Mouse (Mus musculus) erythroblast, adult 5-6 weeks (primary cell): ENCODE results near the gene Fam196b. TPM values are rescaled to one million over a fixed set of nuclear protein-coding genes. Genes with fewer than 3 reads are reported as not detected.

Source experiments
- ATAC-seq: replicated peaks from 2 replicates; pipeline ENCODE4 v1.8.0; 2016; ENCODE audit warnings: moderate number of reproducible peaks, mild to moderate bottlenecking, moderate TSS enrichment, inconsistent platforms; ENCODE audit not compliant: poor library complexity, low FRiP score, severe bottlenecking
- total RNA-seq, 2 experiments: library from RNA; stranded (forward) in 1 of 2; stranded (reverse) in 1 of 2; fragments of 150-400 nt in 1 of 2; fragments of 200-764, 138-1000 nt in 1 of 2; gene quantifications; 2 replicates each; pipeline versions ENCODE4 v1.2.3 to v1.2.4; 2015 to 2017; ENCODE audit warnings: low replicate concordance in 2 of 2

Gene Fam196b
- total RNA-seq, 2 experiments from 2014 or later = not detected

DNA sequence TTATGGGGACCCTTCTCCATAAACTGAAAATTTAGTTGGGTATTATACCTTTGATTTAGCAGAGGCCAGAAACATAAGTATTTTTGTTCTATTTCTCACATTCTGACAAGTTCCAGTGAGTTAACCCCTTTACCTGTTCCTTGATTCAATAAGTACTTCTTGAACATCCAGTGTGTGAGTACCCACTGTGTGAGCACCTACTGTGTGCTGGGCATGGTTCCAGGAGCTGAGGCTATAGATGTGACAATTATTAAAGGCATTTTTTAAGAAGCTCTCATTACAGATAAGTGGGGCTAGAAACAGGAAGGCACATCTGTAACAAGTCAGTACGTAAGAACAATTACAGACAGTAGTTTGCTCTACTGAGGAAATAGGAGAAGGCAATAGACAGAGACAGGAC is 4.7 kb downstream of the Fam196b start:
- ATAC-seq = no peak

DNA sequence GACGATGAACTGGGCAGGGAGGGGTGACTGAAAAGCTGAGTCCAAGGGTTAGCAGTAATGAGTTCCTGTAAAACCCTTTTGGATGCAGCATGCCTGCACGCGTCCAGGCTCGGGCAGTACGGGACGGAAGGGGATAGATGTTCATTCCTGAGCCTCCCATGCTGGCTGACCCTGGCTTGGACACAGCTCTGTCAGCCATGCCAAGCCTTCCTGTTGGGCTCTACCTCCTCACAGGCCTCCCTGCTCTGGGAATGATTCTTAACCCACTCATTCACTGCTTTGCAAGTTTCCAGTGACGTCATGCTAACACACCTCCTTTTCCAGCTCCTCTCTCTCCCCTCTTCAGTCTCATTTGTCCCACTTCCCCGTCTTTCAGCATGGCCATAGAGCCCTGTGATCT is 9.0 kb downstream of the Fam196b start:
- no peak for ATAC-seq

DNA sequence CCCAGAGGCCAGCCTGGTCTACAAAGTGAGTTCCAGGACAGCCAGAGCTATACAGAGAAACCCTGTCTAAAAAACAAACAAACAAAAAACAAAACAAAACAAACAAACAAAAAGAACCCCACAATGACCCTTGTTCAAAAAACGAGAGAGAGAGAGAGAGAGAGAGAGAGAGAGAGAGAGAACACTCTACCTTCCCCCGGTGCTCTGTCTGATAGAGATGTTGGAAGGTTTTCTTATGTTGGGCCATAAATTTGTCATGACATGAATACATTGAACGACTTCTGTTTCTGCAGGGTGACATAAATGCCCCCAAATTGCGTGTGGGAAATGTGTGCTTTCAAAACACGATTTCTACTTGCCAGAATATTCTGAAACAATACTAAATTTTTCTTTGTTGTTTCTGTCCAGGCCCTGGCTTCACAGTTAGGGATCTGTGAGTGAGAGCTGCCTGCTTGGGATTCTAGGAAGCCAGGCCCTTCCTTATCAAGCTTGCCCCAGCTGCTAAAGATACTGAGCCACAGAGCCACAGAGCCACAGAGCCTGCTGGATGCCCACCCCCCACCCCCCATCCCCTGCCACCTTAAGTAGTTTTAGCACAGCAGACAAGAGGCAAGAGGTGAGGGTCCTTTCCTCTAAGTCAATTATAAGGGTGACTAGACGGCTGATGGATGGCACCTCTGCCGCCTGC is 17.9 kb downstream of the Fam196b start:
- ATAC-seq = no peak

DNA sequence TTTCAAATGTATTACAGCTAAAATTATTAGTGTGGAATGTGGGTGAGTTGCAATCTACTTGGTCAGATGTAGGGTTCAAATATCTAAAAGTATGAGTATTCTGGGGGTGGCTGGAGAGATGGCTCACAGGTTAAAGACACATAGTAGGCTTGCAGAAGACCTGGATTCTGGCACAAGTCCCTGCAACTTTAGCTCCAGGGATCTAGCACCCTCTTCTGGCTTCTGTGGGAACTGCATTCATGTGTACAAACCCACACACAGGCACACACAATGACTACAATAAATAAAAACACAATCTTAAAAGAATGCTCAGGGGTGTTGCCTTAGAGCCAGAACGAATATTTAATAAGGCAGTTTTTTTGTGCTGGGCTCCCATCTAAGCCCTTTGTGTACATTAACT is 23.3 kb downstream of the Fam196b start:
- no peak for ATAC-seq

DNA sequence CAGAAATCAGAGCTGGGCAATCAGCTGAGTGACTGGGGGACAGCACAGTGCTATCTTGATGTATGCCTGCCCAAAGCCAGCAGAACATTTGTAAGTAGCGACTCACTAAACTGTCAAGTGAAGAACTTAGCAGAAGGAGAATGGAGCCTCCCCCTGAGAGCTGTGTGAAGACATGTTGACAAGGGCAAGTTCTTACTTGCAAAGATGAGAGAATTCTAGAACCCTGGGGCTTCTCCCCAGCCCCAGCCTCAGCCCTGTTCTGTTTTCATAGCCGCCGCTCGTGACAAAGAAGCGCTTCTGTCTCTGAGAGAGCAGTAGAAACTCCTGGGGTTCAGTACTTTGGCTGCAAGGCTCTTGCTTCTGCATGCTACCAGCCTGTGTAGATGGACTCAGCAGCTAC is 25.1 kb downstream of the Fam196b start:
- ATAC-seq = no peak

DNA sequence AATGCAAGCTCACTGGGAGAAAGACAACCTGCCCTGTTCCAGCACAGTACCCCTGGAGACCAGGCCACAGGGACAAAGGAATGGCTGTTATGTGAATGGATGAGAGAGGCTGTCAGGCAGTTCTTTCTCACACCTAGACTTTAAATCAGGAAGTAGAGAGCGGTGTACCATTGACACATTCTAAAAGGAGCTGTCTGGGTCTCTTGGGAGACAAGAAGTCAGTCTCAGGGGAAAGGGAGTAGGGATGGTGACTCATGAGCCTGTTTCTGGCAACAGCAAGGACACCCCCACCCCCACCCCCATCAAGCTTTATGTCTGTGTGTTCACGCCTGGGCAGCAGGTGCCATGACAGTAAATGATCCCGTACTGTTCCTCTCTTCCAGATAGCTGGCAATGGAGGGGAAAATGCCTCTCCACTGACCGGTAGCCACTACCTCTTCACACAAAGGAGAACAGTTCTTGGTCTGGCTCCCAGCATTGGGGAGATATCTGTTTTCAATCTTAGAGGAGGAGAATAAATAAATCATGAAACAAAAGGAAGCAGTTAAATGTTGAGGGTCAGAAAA is 29.2 kb downstream of the Fam196b start:
- no peak for ATAC-seq

DNA sequence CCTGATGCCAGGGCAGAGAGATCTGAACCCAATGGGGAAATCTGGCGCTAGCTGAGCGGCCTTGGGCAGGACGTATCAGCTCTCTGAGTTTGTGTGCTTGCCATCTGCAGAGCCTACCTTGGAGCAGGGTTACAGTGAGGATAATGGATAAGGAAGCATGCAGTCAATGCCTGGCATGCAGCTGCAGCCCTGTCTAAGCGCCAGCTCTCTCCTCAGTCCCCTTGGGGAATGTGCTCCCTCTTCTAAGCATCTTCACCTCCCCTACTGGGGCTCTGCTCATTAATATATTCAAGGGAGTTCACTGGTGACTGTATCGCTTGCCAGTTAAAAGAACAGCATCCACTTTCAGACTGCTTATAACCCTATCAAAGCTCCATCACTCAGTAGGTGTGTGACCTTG is 29.7 kb downstream of the Fam196b start:
- no peak for ATAC-seq

DNA sequence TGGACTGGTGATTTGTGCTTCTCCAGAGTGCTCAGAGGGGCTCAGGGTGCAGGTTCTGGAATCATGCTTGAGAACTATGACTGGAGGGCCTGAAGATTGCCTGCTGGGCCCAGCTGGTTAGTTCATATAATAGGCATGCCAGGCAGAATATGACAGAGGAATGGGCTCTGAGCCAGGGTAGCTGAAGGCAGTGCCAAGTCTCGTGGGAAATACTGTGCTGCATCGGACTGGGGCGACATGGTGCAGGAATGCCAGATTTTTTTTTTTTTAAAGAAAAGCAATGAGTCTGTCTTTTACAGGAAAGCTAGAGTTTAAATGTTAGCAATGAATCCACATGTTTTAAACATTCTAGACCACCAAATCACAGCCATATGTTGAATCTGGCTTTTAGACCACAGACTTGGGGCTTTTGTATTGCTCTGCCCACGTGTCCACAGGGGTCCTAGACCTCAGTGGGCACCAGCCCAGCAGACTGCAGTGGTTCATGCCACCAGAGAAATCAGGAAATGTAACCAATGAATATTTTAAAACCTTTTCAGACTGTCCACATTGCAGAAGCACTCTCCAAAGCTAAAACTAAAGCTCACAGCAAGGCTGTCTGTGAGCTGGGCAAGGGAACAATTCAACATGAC is 33.8 kb downstream of the Fam196b start:
- ATAC-seq = no peak

DNA sequence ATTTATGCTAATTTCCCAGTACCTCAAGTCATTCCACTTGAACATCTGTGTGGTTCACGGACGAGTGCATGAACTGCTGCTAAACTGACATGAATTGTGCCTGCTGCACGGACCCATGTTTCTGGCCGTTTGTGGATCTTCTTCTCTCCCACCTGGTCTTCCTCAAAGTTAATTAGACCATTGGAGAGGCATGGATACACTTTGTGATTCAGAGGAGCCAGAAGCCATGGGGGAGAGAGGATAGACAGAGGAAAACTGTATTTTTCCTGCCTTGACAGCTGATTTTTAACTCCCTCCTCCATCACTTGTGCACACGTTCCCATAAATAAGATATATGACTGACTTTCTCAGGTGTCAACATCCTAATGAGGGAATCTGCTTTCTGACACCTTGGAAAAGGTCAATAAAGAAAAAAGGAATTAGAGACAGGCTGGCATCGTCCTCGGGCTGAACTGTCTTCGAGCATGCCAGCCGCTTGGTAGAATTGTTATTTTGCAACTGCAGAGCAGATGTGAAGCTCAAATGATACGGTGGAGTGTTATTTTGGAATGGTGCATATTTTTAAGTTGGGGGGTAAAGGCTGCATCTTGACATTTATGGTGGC is 34.9 kb downstream of the Fam196b start:
- ATAC-seq = no peak

DNA sequence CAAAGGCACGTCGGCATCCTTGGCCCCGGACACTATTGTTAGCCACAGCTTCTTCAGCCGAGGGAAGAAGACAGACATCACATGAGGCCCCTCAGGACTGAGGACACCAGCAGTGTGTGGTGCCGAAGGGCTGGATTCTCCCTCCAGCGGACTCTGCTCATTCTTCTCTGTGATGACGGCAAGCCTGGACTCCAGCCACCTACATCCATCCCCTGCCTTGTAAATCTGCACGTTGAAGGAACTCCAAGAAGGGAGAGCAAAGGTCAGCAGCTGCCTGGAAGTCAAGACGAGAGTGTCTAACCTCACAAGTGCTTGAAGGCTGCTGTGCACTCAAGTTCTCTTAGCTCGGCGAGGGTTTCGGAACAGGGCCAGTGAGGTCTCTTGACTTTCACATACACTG is 40.8 kb downstream of the Fam196b start:
- ATAC-seq = no peak

DNA sequence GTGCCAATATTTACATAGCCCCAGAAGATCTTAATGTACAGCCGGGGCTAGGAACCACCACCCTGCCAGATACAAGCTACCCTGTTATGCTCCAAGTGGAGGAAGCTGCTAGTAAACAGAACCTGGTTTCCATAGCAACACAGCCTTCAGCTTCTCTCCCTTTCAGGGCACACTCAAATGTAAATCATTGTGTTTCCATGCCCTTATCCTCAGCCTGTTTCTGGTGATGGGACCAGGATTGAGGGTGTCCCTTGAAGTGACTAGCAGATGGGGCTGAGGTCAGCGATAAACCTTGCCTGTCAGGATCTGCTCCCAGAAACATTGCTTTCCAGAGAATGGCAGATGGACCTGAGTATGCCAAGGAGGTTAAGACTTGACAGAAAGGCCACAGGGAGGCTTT is 41.5 kb downstream of the Fam196b start:
- ATAC-seq = no peak

DNA sequence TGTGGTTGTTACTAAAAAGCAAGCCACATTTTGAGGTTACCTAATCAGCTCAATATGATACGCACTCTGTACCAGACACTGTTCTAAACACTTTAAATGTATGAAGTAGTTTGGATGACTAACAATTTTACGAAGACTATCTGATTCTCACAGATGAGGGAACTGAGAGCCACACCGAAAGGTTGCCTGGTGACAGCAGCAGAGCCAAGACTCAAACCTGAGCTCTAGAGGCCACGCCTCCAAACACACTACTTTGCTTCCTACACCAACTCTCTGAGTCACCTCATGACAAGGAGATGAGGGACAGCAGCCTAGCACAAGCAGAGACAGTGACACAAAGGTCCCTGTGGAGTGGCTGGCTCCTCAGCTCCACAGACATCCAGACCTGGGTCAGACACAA is 57.6 kb downstream of the Fam196b start:
- ATAC-seq = no peak

DNA sequence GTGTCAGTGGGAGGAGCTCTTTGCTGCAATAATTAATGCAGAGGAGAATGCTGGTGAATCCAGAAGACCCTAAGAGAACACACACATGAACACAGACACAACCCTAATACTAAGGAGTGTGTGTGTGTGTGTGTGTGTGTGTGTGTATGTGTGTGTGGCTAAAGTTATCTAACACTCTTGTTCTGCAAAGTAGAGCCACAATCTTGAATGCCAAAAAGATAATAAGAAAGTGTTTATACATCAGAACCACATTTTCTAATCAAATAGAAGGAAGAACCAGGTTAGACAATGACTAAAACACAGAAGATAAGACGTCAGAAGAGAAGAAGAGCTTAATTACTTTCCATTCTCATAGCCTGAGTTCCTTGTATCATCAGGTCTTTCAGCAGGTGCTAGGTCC is 60.9 kb downstream of the Fam196b start:
- no peak for ATAC-seq

DNA sequence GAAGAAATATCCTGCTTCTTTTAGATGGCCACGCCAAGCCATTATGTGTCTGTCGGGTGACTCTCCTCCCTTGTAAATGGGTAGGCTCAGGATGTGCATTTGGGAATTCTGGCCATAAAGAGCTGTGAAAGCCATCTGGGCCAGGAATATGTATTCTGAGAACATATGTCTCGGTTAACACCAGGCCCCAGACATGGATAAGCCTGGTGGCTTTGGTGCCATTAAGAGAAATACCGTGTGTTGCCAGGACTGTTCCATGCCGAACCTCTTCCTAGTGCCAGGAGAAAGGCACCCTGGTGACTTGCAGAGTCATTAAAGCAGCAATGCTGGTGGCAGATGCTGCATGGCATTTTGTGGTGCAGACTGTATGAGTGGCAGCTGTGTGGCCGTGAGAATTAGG is 63.0 kb downstream of the Fam196b start:
- no peak for ATAC-seq

DNA sequence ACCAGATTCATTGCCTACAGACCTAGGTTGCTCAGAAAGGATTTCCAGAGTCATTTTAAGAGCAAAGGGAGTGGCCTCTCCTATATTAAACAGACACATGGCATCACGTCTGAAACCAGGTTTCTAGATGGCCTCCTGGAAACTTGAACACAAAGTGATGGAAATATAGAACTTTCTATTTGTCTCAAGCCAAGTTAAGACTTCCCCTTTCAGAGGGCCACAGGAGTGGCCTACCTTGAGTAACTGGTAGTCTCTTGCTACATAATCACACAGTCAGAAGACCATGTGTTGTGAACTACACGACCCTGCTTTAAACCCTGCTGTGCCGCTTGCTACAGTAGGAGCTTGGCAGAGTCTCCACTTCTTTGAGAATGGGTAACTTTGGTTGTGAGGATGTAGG is 68.9 kb downstream of the Fam196b start:
- no peak for ATAC-seq

DNA sequence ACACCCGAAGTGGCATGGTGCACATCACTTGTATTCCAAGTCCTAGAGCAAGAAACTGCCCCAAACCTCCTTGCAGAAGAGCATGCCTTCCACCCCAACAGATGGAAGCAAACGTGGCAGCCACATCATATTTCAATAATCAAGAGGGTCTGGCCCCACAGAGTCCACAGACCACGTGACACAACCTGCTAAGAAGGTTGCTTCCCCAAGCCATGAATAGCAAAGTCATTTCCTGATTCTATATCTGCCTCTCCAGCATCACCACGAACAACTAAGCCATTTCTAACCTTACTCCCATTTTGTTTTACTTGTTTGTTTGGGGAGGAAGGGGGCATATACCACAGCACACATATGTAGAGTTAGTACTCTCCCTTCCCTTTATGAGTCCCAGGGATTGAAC is 69.6 kb downstream of the Fam196b start:
- ATAC-seq = no peak

DNA sequence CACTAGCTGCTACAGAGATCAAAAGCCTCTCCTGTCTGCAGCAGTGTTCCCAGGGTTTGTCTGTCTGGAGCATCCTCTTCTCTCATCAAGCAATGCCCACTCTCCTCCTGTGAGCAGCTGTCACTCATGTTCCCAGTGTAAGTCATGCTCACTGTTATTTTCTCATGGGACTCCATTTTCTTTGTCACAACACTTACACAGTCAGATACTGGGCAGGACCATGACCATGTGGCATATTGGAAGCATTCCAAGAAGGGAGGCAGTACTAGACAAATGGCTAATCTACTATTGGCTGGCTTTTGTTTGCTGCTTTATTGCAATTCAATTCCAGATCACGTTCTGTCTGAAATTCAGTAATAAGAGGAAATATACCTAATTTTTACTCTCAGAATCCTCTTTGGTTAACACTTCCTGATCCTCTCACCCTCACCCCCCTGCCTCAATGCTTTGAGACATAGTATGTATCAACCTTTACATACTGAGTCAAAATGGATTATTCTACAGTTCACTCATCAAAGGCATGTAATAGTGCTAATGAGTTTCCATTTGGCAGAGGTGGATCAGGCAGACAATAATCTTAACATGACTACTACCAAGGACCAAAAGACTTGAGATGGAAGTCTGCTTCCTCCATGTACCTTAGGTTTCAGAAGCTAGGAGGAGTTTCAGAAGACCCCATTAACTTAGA is 70.5 kb downstream of the Fam196b start:
- no peak for ATAC-seq

DNA sequence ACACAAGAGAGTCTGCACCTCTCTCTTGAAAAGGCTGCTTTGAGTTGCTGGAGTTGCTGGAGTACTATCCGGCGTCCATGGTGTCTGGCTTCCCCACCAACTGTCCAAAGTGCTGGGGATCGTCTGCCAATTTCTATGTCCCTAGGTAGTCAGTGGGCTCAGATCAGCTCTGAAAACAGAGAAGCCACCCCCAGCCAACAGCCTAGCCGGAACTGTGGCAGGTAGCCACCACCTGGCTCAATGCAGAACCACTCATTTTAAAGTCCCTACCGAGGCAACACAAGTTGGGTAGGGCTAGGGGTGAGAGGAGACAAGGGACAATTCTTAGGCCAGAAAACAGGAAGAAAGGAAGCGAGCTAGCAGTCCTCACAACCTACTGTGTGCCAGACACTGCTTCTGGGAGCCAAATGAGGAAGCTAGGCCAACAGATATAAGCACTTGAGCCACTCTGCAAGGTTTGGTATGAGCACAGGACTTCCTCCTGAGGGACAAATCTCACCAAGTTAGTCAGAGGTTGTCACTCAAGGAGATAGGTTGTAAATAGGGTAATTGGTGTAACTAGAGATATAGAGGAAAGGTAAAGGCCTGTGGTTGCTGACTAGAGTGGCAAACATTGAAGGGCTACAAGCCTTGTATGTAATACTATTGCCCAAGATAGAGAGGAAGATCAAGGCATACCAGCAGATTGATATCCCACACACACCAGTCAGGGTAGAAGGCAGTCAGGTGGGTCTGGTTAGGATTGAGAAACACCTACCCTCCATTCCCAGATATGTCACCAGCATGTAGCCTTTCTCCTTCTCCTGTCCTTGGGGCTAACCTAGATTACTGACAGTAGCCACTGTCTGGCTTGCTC is 74.9 kb downstream of the Fam196b start:
- no peak for ATAC-seq

DNA sequence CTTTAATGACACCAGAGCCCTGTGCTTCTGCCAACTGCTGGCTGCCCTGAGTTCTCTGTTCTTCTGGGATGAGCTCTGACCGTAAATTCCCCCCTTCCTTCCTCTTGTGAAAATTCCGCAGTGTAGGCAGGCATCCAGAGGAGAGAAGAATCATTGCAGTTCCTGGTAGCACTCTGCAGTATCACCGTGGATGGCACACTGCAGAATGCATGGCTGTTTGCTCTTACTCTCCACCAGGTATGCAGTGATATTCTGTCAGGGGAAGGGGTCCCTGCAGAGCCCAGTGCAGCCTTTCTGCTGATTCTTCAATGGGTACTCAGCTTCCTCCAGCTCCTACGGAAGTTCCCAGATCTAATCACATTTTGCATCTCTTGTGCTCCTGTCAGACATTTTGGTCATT is 77.5 kb downstream of the Fam196b start:
- ATAC-seq = no peak

DNA sequence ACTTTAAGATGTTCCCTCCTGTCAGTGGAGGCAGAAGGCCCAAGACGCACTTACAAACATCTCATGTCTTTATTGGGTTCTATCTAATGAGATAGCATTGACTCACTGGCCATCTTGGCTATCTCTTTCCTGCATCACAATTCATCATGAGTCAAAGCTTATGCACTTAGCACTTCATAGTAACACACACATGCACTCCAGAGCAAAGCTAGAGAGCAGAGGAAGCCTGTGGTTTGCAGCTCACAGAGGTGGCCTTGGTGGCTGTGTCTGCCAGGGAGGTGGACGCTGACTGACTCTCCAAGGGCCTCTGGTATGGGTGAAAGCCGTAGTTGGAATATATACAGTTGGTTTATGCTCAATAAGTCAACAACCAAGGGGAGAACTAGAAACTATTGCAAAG is 81.2 kb downstream of the Fam196b start:
- ATAC-seq = no peak
